Mouse (Mus musculus): ENCODE measurements around the gene Stk25. TPM values are rescaled to one million over a fixed set of nuclear protein-coding genes. Genes with fewer than 3 reads are reported as not detected.

Gene Stk25
- total and polyA plus RNA-seq, 2 experiments = 22.0 to 41.4 TPM

GRCm38 (mm10) chr1:93577861-93578260, 80.6 kb downstream of the Stk25 start:
- no peak overlapping the region for H3K9ac ChIP-seq (ENCODE audit: low read depth, low read length)
- H3K4me3 ChIP-seq (ENCODE audit: insufficient read depth, low read depth, low read length) = no peak overlapping the region
- no peaks in the 10 kb centered on the region for H3K4me1 ChIP-seq (ENCODE audit: control insufficient read depth, insufficient read depth, low read length)
- no peak overlapping the region for H3K27ac ChIP-seq (replicated peaks; ENCODE audit: insufficient read depth, low read depth, low read length)
- H3K27me3 ChIP-seq (ENCODE audit: control insufficient read depth, insufficient read depth, low read length) = no peaks in the 10 kb centered on the region
- H3K79me2 ChIP-seq (ENCODE audit: control insufficient read depth, insufficient read depth, low read length) = no peaks in the 10 kb centered on the region
- DNase-seq (ENCODE audit: extremely low read depth, low read depth, low spot score) = no peak
- WGBS = 91% methylated on average over 4 of the region's 4 CpGs
- TF ChIP-seq POLR2A (IDR thresholded peaks at IDR 0.05; ENCODE audit: extremely low read depth, insufficient read depth, low read length) (no peak), CTCF (IDR thresholded peaks at IDR 0.05; ENCODE audit: low read depth, low read length) (no peak)
- peaks cover 25% of the 10 kb centered on the region for H3K36me3 ChIP-seq (ENCODE audit: control insufficient read depth, insufficient read depth, low read length)

GRCm38 (mm10) chr1:93577066-93577465, 81.4 kb downstream of the Stk25 start:
- TF ChIP-seq POLR2A (IDR thresholded peaks at IDR 0.05; ENCODE audit: extremely low read depth, insufficient read depth, low read length) = no peak
- TF ChIP-seq CTCF (IDR thresholded peaks at IDR 0.05; ENCODE audit: low read depth, low read length) = no peak
- Histone ChIP-seq H3K27ac (replicated peaks; ENCODE audit: insufficient read depth, low read depth, low read length) (no peak overlapping the region), H3K79me2 (ENCODE audit: control insufficient read depth, insufficient read depth, low read length) (no peaks in the 10 kb centered on the region), H3K4me1 (ENCODE audit: control insufficient read depth, insufficient read depth, low read length) (no peaks in the 10 kb centered on the region), H3K36me3 (ENCODE audit: control insufficient read depth, insufficient read depth, low read length) (peaks cover 25% of the 10 kb centered on the region), H3K27me3 (ENCODE audit: control insufficient read depth, insufficient read depth, low read length) (no peaks in the 10 kb centered on the region), H3K4me3 (ENCODE audit: insufficient read depth, low read depth, low read length) (no peak overlapping the region), H3K9ac (ENCODE audit: low read depth, low read length) (no peak overlapping the region)
- no peak for DNase-seq (ENCODE audit: extremely low read depth, low read depth, low spot score)
- 94% methylated on average over 3 of the region's 3 CpGs for WGBS

Other genes starting within 250 kb of the Stk25 start
- 169 and 179 TPM in 2 replicates for gene Hdlbp, start 179.8 kb downstream of the Stk25 start, total RNA-seq (2014; rRNA removed)
- gene Hdlbp, start 179.8 kb downstream of the Stk25 start, polyA plus RNA-seq (2012; rRNA removed) = 103 and 119 TPM in 2 replicates
- 10.5 and 16.4 TPM in 2 replicates for gene Farp2, start 146.6 kb downstream of the Stk25 start, total RNA-seq (2014; rRNA removed)
- gene Farp2, start 146.6 kb downstream of the Stk25 start, polyA plus RNA-seq (2012; rRNA removed) = 9.2 and 10.5 TPM in 2 replicates
- gene Bok, start 27.0 kb upstream of the Stk25 start, total RNA-seq (2014; rRNA removed) = 7.3 and 8.9 TPM in 2 replicates
- 11.5 and 15.9 TPM in 2 replicates for gene Bok, start 27.0 kb upstream of the Stk25 start, polyA plus RNA-seq (2012; rRNA removed)
- gene Atg4b, start 92.8 kb upstream of the Stk25 start, total RNA-seq (2014; rRNA removed) = 18.7 and 20.0 TPM in 2 replicates
- 27.8 and 29.1 TPM in 2 replicates for gene Atg4b, start 92.8 kb upstream of the Stk25 start, polyA plus RNA-seq (2012; rRNA removed)
- 10.0 and 13.6 TPM in 2 replicates for gene Thap4, start 96.2 kb upstream of the Stk25 start, total RNA-seq (2014; rRNA removed)
- 17.5 TPM in 2 replicates for gene Thap4, start 96.2 kb upstream of the Stk25 start, polyA plus RNA-seq (2012; rRNA removed)
- gene Dtymk, start 143.3 kb upstream of the Stk25 start, total RNA-seq (2014; rRNA removed) = 26.3 and 27.7 TPM in 2 replicates
- 18.7 and 28.4 TPM in 2 replicates for gene Dtymk, start 143.3 kb upstream of the Stk25 start, polyA plus RNA-seq (2012; rRNA removed)
- 4.4 and 5.5 TPM in 2 replicates for gene Ing5, start 145.3 kb upstream of the Stk25 start, total RNA-seq (2014; rRNA removed)
- 2.2 and 2.7 TPM in 2 replicates for gene Ing5, start 145.3 kb upstream of the Stk25 start, polyA plus RNA-seq (2012; rRNA removed)
- 23.4 and 24.8 TPM in 2 replicates for gene D2hgdh, start 166.2 kb upstream of the Stk25 start, total RNA-seq (2014; rRNA removed)
- gene D2hgdh, start 166.2 kb upstream of the Stk25 start, polyA plus RNA-seq (2012; rRNA removed) = 26.1 and 27.8 TPM in 2 replicates
- gene Gal3st2, start 202.6 kb upstream of the Stk25 start, total RNA-seq (2014; rRNA removed) = 0.37 TPM in 1 of 2 replicates, not detected in the other
- gene Gal3st2, start 202.6 kb upstream of the Stk25 start, polyA plus RNA-seq (2012; rRNA removed) = not detected in 2 replicates

All from liver, adult 2 months (tissue).